Mouse (Mus musculus) limb, embryonic 11.5 days (tissue): ENCODE measurements at regions not wholly inside any gene's neighbourhood (a gene's known extent, or its start where the extent isn't known, plus 50 kb on each side); places are given as distances from the start of the nearest gene placed in this dataset.

Experiments used
- ATAC-seq: fragments of 200-750 bp; cut with Nextera tagmentation; 2 replicates; pipeline ENCODE4 v1.8.0; 2017; ENCODE audit warnings: low read depth; ENCODE audit not compliant: insufficient number of reproducible peaks, low FRiP score, low TSS enrichment
- DNase-seq: peaks from one replicate; pipeline ENCODE4 v3.0.0-alpha.2; 2015; ENCODE audit warnings: low spot score
- H3K27ac ChIP-seq: fragments of 300-500 bp; sonication (generic); replicated peaks from 2 replicates; pipeline ENCODE4 v1.5.1; 2014; ENCODE audit warnings: low read depth, mild to moderate bottlenecking, low read length
- H3K27me3 ChIP-seq: fragments of 300-500 bp; sonication (generic); 2 replicates; pipeline ENCODE4 v1.6.1; 2014; ENCODE audit warnings: mild to moderate bottlenecking, low read length, mixed read lengths; ENCODE audit not compliant: control insufficient read depth, insufficient read depth
- H3K36me3 ChIP-seq: fragments of 300-500 bp; sonication (generic); 2 replicates; pipeline ENCODE4 v1.6.1; 2014; ENCODE audit warnings: mild to moderate bottlenecking, low read length, moderate library complexity, mixed read lengths; ENCODE audit not compliant: control insufficient read depth, insufficient read depth
- H3K4me1 ChIP-seq: fragments of 300-500 bp; sonication (generic); 2 replicates; pipeline ENCODE4 v1.6.1; 2014; ENCODE audit warnings: low read length, mixed read lengths; ENCODE audit not compliant: control insufficient read depth, insufficient read depth
- H3K4me2 ChIP-seq: fragments of 300-500 bp; sonication (generic); 2 replicates; pipeline ENCODE4 v1.6.1; 2014; ENCODE audit warnings: low read depth, mild to moderate bottlenecking, moderate library complexity; ENCODE audit not compliant: severe bottlenecking
- H3K4me3 ChIP-seq: fragments of 300-500 bp; sonication (generic); 2 replicates; pipeline ENCODE4 v1.5.1; 2014; ENCODE audit warnings: low read depth, low read length
- H3K9ac ChIP-seq: fragments of 300-500 bp; sonication (generic); 2 replicates; pipeline ENCODE4 v1.6.1; 2014; ENCODE audit warnings: mild to moderate bottlenecking, low read length
- H3K9me3 ChIP-seq: fragments of 300-500 bp; sonication (generic); 2 replicates; pipeline ENCODE4 v1.6.1; 2016; ENCODE audit warnings: low read length; ENCODE audit not compliant: control insufficient read depth
- WGBS: fragments of 180-500 bp; shearing (Covaris S2); extraction: QIAGEN DNeasy Blood & Tissue Kit; methylation state at CpG from one replicate; pipeline ENCODE4 v1.1.7; 2014; 5-methylcytosine and 5-hydroxymethylcytosine counted together

GRCm38 (mm10) chr8:49769829-49770228 lies 926.1 kb upstream of the Tenm3 start:
- no peaks in the 10 kb centered on the region for H3K36me3 ChIP-seq
- no peaks in the 10 kb centered on the region for H3K27me3 ChIP-seq
- ATAC-seq = no peak
- H3K27ac ChIP-seq = no peak overlapping the region
- 62% methylated on average over 4 of the region's 4 CpGs for WGBS
- no peak overlapping the region for H3K9ac ChIP-seq
- H3K9me3 ChIP-seq = no peaks in the 10 kb centered on the region
- no peak overlapping the region for H3K4me3 ChIP-seq
- H3K4me1 ChIP-seq = no peaks in the 10 kb centered on the region
- no peak overlapping the region for H3K4me2 ChIP-seq
- DNase-seq = no peak

GRCm38 (mm10) chr8:49738043-49738442 lies 894.3 kb upstream of the Tenm3 start:
- no peak for ATAC-seq
- Histone ChIP-seq H3K4me1 (no peaks in the 10 kb centered on the region), H3K4me2 (no peak overlapping the region), H3K36me3 (no peaks in the 10 kb centered on the region), H3K9me3 (no peaks in the 10 kb centered on the region), H3K27ac (no peak overlapping the region), H3K4me3 (no peak overlapping the region), H3K27me3 (no peaks in the 10 kb centered on the region), H3K9ac (no peak overlapping the region)
- WGBS = 66% methylated on average over 6 of the region's 6 CpGs
- DNase-seq = no peak

GRCm38 (mm10) chr8:49729156-49729555 lies 885.4 kb upstream of the Tenm3 start:
- no peak overlapping the region for H3K9ac ChIP-seq
- DNase-seq (no peak), ATAC-seq (no peak)
- H3K9me3 ChIP-seq = no peaks in the 10 kb centered on the region
- WGBS = 30% methylated on average over 2 of the region's 2 CpGs
- no peaks in the 10 kb centered on the region for H3K4me1 ChIP-seq
- no peaks in the 10 kb centered on the region for H3K27me3 ChIP-seq
- no peak overlapping the region for H3K27ac ChIP-seq
- H3K4me2 ChIP-seq = no peak overlapping the region
- H3K4me3 ChIP-seq = no peak overlapping the region
- H3K36me3 ChIP-seq = no peaks in the 10 kb centered on the region

- no peak overlapping the region for H3K9ac ChIP-seq
- H3K27ac ChIP-seq = no peak overlapping the region
- 95% methylated on average over 2 of the region's 2 CpGs for WGBS
- ATAC-seq (no peak), DNase-seq (no peak)
- H3K27me3 ChIP-seq = no peaks in the 10 kb centered on the region
- H3K36me3 ChIP-seq = no peaks in the 10 kb centered on the region
- H3K9me3 ChIP-seq = no peaks in the 10 kb centered on the region
- no peaks in the 10 kb centered on the region for H3K4me1 ChIP-seq
- no peak overlapping the region for H3K4me3 ChIP-seq
- H3K4me2 ChIP-seq = no peak overlapping the region
Measured at GRCm38 (mm10) chr8:49712371-49712770, 868.6 kb upstream of the Tenm3 start.

DNA sequence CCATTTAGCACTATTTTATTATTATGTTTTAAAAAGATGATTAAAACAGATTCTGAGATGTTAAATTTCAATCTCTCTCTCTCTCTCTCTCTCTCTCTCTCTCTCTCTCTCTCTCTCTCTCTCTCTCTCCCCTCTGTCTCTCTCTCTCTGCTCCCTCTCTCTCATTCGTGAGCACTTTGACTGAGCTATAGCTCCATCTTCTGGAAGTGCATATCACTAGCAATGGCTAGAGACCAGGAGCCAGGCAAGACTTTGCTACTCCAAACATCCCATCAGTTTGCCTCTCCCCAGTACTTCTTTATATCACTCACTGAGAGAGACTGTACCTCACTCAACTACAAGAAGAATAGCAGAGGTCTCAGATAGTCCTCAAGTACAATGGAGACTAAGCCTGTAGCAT lies 865.0 kb upstream of the Tenm3 start:
- DNase-seq (no peak), ATAC-seq (no peak)
- no peaks in the 10 kb centered on the region for H3K9me3 ChIP-seq
- H3K36me3 ChIP-seq = no peaks in the 10 kb centered on the region
- no peak overlapping the region for H3K27ac ChIP-seq
- no peaks in the 10 kb centered on the region for H3K27me3 ChIP-seq
- 9% methylated on average over 1 of the region's 1 CpGs for WGBS
- H3K4me1 ChIP-seq = no peaks in the 10 kb centered on the region
- H3K4me2 ChIP-seq = no peak overlapping the region
- no peak overlapping the region for H3K9ac ChIP-seq
- H3K4me3 ChIP-seq = no peak overlapping the region

- ATAC-seq (no peak), DNase-seq (no peak)
- Histone ChIP-seq H3K4me1 (no peaks in the 10 kb centered on the region), H3K27me3 (no peaks in the 10 kb centered on the region), H3K9me3 (no peaks in the 10 kb centered on the region), H3K27ac (no peak overlapping the region), H3K9ac (no peak overlapping the region), H3K4me2 (no peak overlapping the region), H3K4me3 (no peak overlapping the region), H3K36me3 (no peaks in the 10 kb centered on the region)
- WGBS = 48% methylated on average over 4 of the region's 4 CpGs
Measured at GRCm38 (mm10) chr8:49699058-49699457, 855.3 kb upstream of the Tenm3 start.

GRCm38 (mm10) chr8:49696709-49697108 lies 853.0 kb upstream of the Tenm3 start:
- Histone ChIP-seq H3K4me2 (no peak overlapping the region), H3K4me3 (no peak overlapping the region), H3K27ac (no peak overlapping the region), H3K9ac (no peak overlapping the region), H3K4me1 (no peaks in the 10 kb centered on the region), H3K27me3 (no peaks in the 10 kb centered on the region), H3K36me3 (no peaks in the 10 kb centered on the region), H3K9me3 (no peaks in the 10 kb centered on the region)
- no peak for DNase-seq
- no peak for ATAC-seq
- WGBS = 42% methylated on average over 2 of the region's 2 CpGs
